Comparison of ENCODE assay signal across 14 mouse cellular contexts in genomic region chr19:44751042-44751441, GRCm38 (mm10). TPM values are rescaled to one million over a fixed set of nuclear protein-coding genes. Genes with fewer than 3 reads are reported as not detected.
DNase-seq lines count a peak whose midpoint lies in the region; ATAC-seq and TF ChIP-seq lines count a peak whose summit lies in the region.
"Had no signal": no experiment of that assay in that cellular context is flagged by ENCODE, and none has a peak within 500 bp of the region (broad histone marks: within the 10 kb centered on the region; RNA-seq: fewer than 3 reads in every experiment).

No protein-coding gene starts in this region.

- 3% methylated on average over 9 of the region's 9 CpGs for WGBS in heart, postnatal 0 days
- WGBS in midbrain, embryonic 12.5 days, result under 1% methylated on average over 9 of the region's 9 CpGs
- under 1% methylated on average over 9 of the region's 9 CpGs for WGBS in midbrain, postnatal 0 days
- WGBS in intestine, embryonic 15.5 days, result 3% methylated on average over 9 of the region's 9 CpGs
- 4% methylated on average over 9 of the region's 9 CpGs for WGBS in small intestine, adult 2 months

- H3K9ac ChIP-seq in heart, postnatal 0 days (replicated peaks; ENCODE audit: low read depth, low read length), result no peak overlapping the region
- no peak overlapping the region for H3K9ac ChIP-seq in midbrain, embryonic 12.5 days (replicated peaks)
- no peak overlapping the region for H3K9ac ChIP-seq in midbrain, postnatal 0 days (replicated peaks; ENCODE audit: low read length, poor library complexity, severe bottlenecking)
- H3K9ac ChIP-seq in intestine, embryonic 15.5 days, result no peak overlapping the region

- peaks cover 99% of the 10 kb centered on the region for H3K27me3 ChIP-seq in heart, postnatal 0 days (ENCODE audit: control insufficient read depth, insufficient read depth, low read length)
- peaks cover 99% of the 10 kb centered on the region for H3K27me3 ChIP-seq in midbrain, embryonic 12.5 days
- peaks cover 94% of the 10 kb centered on the region for H3K27me3 ChIP-seq in midbrain, postnatal 0 days (ENCODE audit: insufficient read depth, low read length)
- peaks cover 97% of the 10 kb centered on the region for H3K27me3 ChIP-seq in intestine, embryonic 15.5 days (replicated peaks)
- H3K27me3 ChIP-seq in small intestine, adult 2 months (ENCODE audit: control insufficient read depth, insufficient read depth, low read length), result peaks cover 92% of the 10 kb centered on the region

- H3K4me1 ChIP-seq in heart, postnatal 0 days (ENCODE audit: control insufficient read depth, insufficient read depth), result peaks cover 4% of the 10 kb centered on the region; the same call in 1 of the 2 replicates
- peaks cover 39% of the 10 kb centered on the region for H3K4me1 ChIP-seq in midbrain, embryonic 12.5 days
- H3K4me1 ChIP-seq in midbrain, postnatal 0 days (ENCODE audit: insufficient read depth, low read length), result no peaks in the 10 kb centered on the region
- H3K4me1 ChIP-seq in intestine, embryonic 15.5 days (replicated peaks), result peaks cover 23% of the 10 kb centered on the region
- H3K4me1 ChIP-seq in small intestine, adult 2 months (ENCODE audit: control insufficient read depth, insufficient read depth, insufficient read length, low read length), result peaks cover 13% of the 10 kb centered on the region

- no peak for TF ChIP-seq CTCF in heart, postnatal 0 days (IDR thresholded peaks at IDR 0.05; ENCODE audit: low read depth)
- TF ChIP-seq CTCF in midbrain, postnatal 0 days (IDR thresholded peaks at IDR 0.05), result no peak
- TF ChIP-seq CTCF in small intestine, adult 2 months (IDR thresholded peaks at IDR 0.05; ENCODE audit: extremely low read depth, insufficient read length, insufficient replicate concordance, low read depth, low read length), result no peak

- DNase-seq in heart, postnatal 0 days (ENCODE audit: low spot score), result no peak
- no peak for DNase-seq in heart, adult 8-10 months (ENCODE audit: low spot score)
- DNase-seq in midbrain, postnatal 0 days (ENCODE audit: low spot score), result no peak
- no peak for DNase-seq in Muller cell, postnatal 12 days (ENCODE audit: inconsistent ontology term)
- DNase-seq in frontal cortex, postnatal 10 days (ENCODE audit: low spot score in 2 of 2), result no peak
- DNase-seq: cerebellum, postnatal 25 days; right cerebral cortex, postnatal 4 days; thymus, adult 18-20 months had no signal

- no peak for TF ChIP-seq POLR2A in small intestine, adult 2 months (IDR thresholded peaks at IDR 0.05; ENCODE audit: low read depth, low read length)

- peak overlapping the region; percentile 25; the same call in 1 of the 2 replicates for H3K4me3 ChIP-seq in heart, postnatal 0 days (ENCODE audit: low read depth, low read length)
- H3K4me3 ChIP-seq in midbrain, embryonic 12.5 days, result no peak overlapping the region; the same call in 1 of the 2 replicates
- no peak overlapping the region for H3K4me3 ChIP-seq in midbrain, postnatal 0 days (ENCODE audit: low read depth, low read length)
- 0 out of 2 replicates have a peak overlapping the region, but pooled peaks have one; percentile 24 for H3K4me3 ChIP-seq in intestine, embryonic 15.5 days (replicated peaks)
- peak overlapping the region; percentile 25; the same call in 1 of the 2 replicates for H3K4me3 ChIP-seq in small intestine, adult 2 months (ENCODE audit: low read depth, low read length)

- ATAC-seq in heart, postnatal 0 days (ENCODE audit: insufficient read depth, low read depth), result no peak
- no peak for ATAC-seq in midbrain, embryonic 12.5 days (ENCODE audit: low FRiP score, low read depth)
- no peak for ATAC-seq in midbrain, postnatal 0 days (ENCODE audit: low FRiP score)
- no peak for ATAC-seq in intestine, embryonic 15.5 days
- ATAC-seq: CD4-positive, CD25-positive, alpha-beta regulatory T cell, adult 4 months had no signal

- H3K4me2 ChIP-seq in heart, postnatal 0 days (ENCODE audit: low read depth, low read length), result peak overlapping the region; percentile 3; the same call in 1 of the 2 replicates
- peak overlapping the region; percentile 25 for H3K4me2 ChIP-seq in midbrain, embryonic 12.5 days (replicated peaks)
- no peak overlapping the region for H3K4me2 ChIP-seq in midbrain, postnatal 0 days (ENCODE audit: low read depth, low read length, poor library complexity, severe bottlenecking)
- peak overlapping the region; percentile 57 for H3K4me2 ChIP-seq in intestine, embryonic 15.5 days (replicated peaks)

- H3K9me3 ChIP-seq in heart, postnatal 0 days (replicated peaks; ENCODE audit: control insufficient read depth, low read length), result no peaks in the 10 kb centered on the region
- no peaks in the 10 kb centered on the region for H3K9me3 ChIP-seq in midbrain, embryonic 12.5 days
- H3K9me3 ChIP-seq in midbrain, postnatal 0 days (ENCODE audit: low read length), result no peaks in the 10 kb centered on the region
- no peaks in the 10 kb centered on the region for H3K9me3 ChIP-seq in intestine, embryonic 15.5 days

- H3K36me3 ChIP-seq in heart, postnatal 0 days (replicated peaks; ENCODE audit: control insufficient read depth, insufficient read depth, low read length), result no peaks in the 10 kb centered on the region
- H3K36me3 ChIP-seq in midbrain, embryonic 12.5 days, result no peaks in the 10 kb centered on the region
- no peaks in the 10 kb centered on the region for H3K36me3 ChIP-seq in midbrain, postnatal 0 days (ENCODE audit: insufficient read depth, low read length)
- H3K36me3 ChIP-seq in intestine, embryonic 15.5 days, result no peaks in the 10 kb centered on the region
- no peaks in the 10 kb centered on the region for H3K36me3 ChIP-seq in small intestine, adult 2 months (ENCODE audit: control insufficient read depth, insufficient read depth, low read length)

- TF ChIP-seq EP300 in heart, postnatal 0 days (IDR thresholded peaks at IDR 0.05; ENCODE audit: low read depth), result no peak

- H3K27ac ChIP-seq in heart, postnatal 0 days (ENCODE audit: low read depth), result no peak overlapping the region
- H3K27ac ChIP-seq in midbrain, embryonic 12.5 days (replicated peaks), result no peak overlapping the region
- H3K27ac ChIP-seq in midbrain, postnatal 0 days (ENCODE audit: low read depth, low read length), result no peak overlapping the region
- no peak overlapping the region for H3K27ac ChIP-seq in intestine, embryonic 15.5 days
- H3K27ac ChIP-seq in small intestine, adult 2 months (ENCODE audit: insufficient read depth, low read depth, low read length), result no peak overlapping the region
- H3K27ac ChIP-seq: macrophage had no signal

RNA-seq across cellular contexts. Expression of gene Pax2, which starts 4.8 kb away (rescaled TPM):
- total RNA-seq in heart, postnatal 0 days (2014; rRNA removed; ENCODE audit: low replicate concordance), result not detected in 2 replicates
- not detected in 2 replicates for polyA plus RNA-seq in heart, postnatal 0 days (2015; fragmentation: Nextera tagmentation; extraction: Ambion mirVana)
- total RNA-seq in heart, adult 8-10 months (2022), result not detected
- 0.32 and 0.33 TPM in 2 replicates for polyA plus RNA-seq in midbrain, embryonic 12.5 days (2016; fragmentation: Nextera tagmentation; extraction: Ambion mirVana)
- total RNA-seq in midbrain, postnatal 0 days (2014; rRNA removed), result 0.28 and 0.77 TPM in 2 replicates
- polyA plus RNA-seq in midbrain, postnatal 0 days (2015; fragmentation: Nextera tagmentation; extraction: Ambion mirVana), result 0.19 and 0.21 TPM in 2 replicates
- polyA plus RNA-seq in intestine, embryonic 15.5 days (2015; fragmentation: Nextera tagmentation; extraction: Ambion mirVana), result 0.04 and 0.11 TPM in 2 replicates
- not detected in 2 replicates for polyA plus RNA-seq in small intestine, adult 2 months (2012; rRNA removed)
- total RNA-seq: gastrocnemius, adult 8-10 months had no signal
- polyA plus RNA-seq: macrophage had no signal

Comparison
In these comparisons a context has a peak if more than half of its experiments do, and no peak if none do; other contexts are left out.
1. H3K4me3 ChIP-seq: peak in heart, postnatal 0 days (single experiment), intestine, embryonic 15.5 days (single experiment) and small intestine, adult 2 months (single experiment); none in midbrain, embryonic 12.5 days (single experiment) and midbrain, postnatal 0 days (single experiment).